Mouse (Mus musculus) limb, embryonic 14.5 days (tissue): ENCODE data around the gene Tmeff2. TPM values are rescaled to one million over a fixed set of nuclear protein-coding genes. Genes with fewer than 3 reads are reported as not detected.

Source experiments
- ATAC-seq: fragments of 200-750 bp; cut with Nextera tagmentation; 2 replicates; pipeline ENCODE4 v1.8.0; 2017; ENCODE audit warnings: low read depth, moderate number of reproducible peaks, moderate TSS enrichment; ENCODE audit not compliant: low FRiP score
- DNase-seq: peaks from one replicate; pipeline ENCODE4 v3.0.0-alpha.2; 2015; ENCODE audit warnings: low spot score
- H3K27ac ChIP-seq: fragments of 300-500 bp; sonication (generic); replicated peaks from 2 replicates; pipeline ENCODE4 v1.5.1; 2014; ENCODE audit warnings: low read depth, mild to moderate bottlenecking, low read length, moderate library complexity, mixed read lengths
- H3K27me3 ChIP-seq: fragments of 300-500 bp; sonication (generic); 2 replicates; pipeline ENCODE4 v1.6.1; 2014; ENCODE audit warnings: low read length, mixed read lengths; ENCODE audit not compliant: control insufficient read depth, insufficient read depth
- H3K36me3 ChIP-seq: fragments of 300-500 bp; sonication (generic); 2 replicates; pipeline ENCODE4 v1.6.1; 2014; ENCODE audit warnings: mild to moderate bottlenecking, low read length, moderate library complexity, mixed read lengths; ENCODE audit not compliant: control insufficient read depth, insufficient read depth
- H3K4me1 ChIP-seq: fragments of 300-500 bp; sonication (generic); 2 replicates; pipeline ENCODE4 v1.6.1; 2014; ENCODE audit warnings: antibody characterized with exemption, low read length, mixed read lengths; ENCODE audit not compliant: control insufficient read depth, insufficient read depth
- H3K4me2 ChIP-seq: fragments of 300-500 bp; sonication (generic); replicated peaks from 2 replicates; pipeline ENCODE4 v1.6.1; 2014; ENCODE audit warnings: low read depth, mild to moderate bottlenecking, low read length, moderate library complexity; ENCODE audit not compliant: severe bottlenecking
- H3K4me3 ChIP-seq: fragments of 300-500 bp; sonication (generic); replicated peaks from 2 replicates; pipeline ENCODE4 v1.5.1; 2014; ENCODE audit warnings: low read length
- H3K9ac ChIP-seq: fragments of 300-500 bp; sonication (generic); 2 replicates; pipeline ENCODE4 v1.6.1; 2014; ENCODE audit warnings: mild to moderate bottlenecking, low read depth, low read length, moderate library complexity; ENCODE audit not compliant: severe bottlenecking
- H3K9me3 ChIP-seq: fragments of 300-500 bp; sonication (generic); 2 replicates; pipeline ENCODE4 v1.6.1; 2016; ENCODE audit warnings: low read length; ENCODE audit not compliant: control insufficient read depth
- POLR2A ChIP-seq: fragments of 200-500 bp; IDR thresholded peaks from 2 replicates; pipeline ENCODE4 v1.8.0; 2012; ENCODE audit warnings: inconsistent platforms, mild to moderate bottlenecking, moderate library complexity, borderline replicate concordance; ENCODE audit not compliant: insufficient read depth, insufficient read length; ENCODE audit errors: extremely low read depth
- WGBS: fragments of 180-500 bp; shearing (Covaris S2); extraction: QIAGEN DNeasy Blood & Tissue Kit; methylation state at CpG from one replicate; pipeline ENCODE4 v1.1.7; 2014; 5-methylcytosine and 5-hydroxymethylcytosine counted together
- polyA plus RNA-seq, 2 experiments: library from polyadenylated mRNA; depleted of rRNA in 1 of 2; stranded (reverse) in 1 of 2; unstranded in 1 of 2; fragments of >200 nt; fragmentation: Nextera tagmentation in 1 of 2; extraction: Ambion mirVana in 1 of 2; gene quantifications; 2 replicates each; pipeline versions ENCODE4 v1.2.1 to v1.2.3; 2012 to 2014

The Tmeff2 gene
- polyA plus RNA-seq, 2 experiments: 18.0 to 23.3 TPM

DNA sequence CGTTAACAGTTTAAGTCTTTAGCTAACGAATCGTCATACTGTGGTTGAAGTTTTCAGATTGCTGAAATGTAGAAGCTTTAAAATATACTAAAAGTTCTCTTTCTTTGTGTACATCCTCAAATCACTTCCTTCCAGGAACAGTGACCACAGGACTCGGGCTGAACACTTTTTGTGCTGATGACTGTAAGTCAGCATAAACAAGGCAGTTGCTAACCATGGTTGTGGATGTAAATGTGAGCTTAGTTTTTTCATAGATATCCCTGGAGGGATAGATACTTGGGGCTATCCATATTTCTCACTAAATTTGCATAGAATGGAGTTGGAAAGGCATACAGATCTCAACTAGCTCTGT, 62.2 kb downstream of the Tmeff2 start:
- Histone ChIP-seq H3K36me3 (no peaks in the 10 kb centered on the region), H3K9ac (no peak overlapping the region), H3K4me2 (no peak overlapping the region), H3K9me3 (no peaks in the 10 kb centered on the region), H3K27ac (no peak overlapping the region), H3K4me1 (no peaks in the 10 kb centered on the region), H3K27me3 (no peaks in the 10 kb centered on the region), H3K4me3 (no peak overlapping the region)
- no peak for ATAC-seq
- 37% methylated on average over 4 of the region's 4 CpGs for WGBS
- no peak for DNase-seq
- TF ChIP-seq POLR2A: no peak

- no peaks in the 10 kb centered on the region for H3K27me3 ChIP-seq
- ATAC-seq: no peak
- no peak overlapping the region for H3K4me2 ChIP-seq
- TF ChIP-seq POLR2A: no peak
- H3K4me3 ChIP-seq: no peak overlapping the region
- 71% methylated on average over 2 of the region's 2 CpGs for WGBS
- no peaks in the 10 kb centered on the region for H3K36me3 ChIP-seq
- DNase-seq: no peak
- H3K9me3 ChIP-seq: no peaks in the 10 kb centered on the region
- no peak overlapping the region for H3K9ac ChIP-seq
- H3K27ac ChIP-seq: no peak overlapping the region
- no peaks in the 10 kb centered on the region for H3K4me1 ChIP-seq
Observed at GRCm38 (mm10) chr1:50969685-50970084, 69.2 kb downstream of the Tmeff2 start.

- TF ChIP-seq POLR2A: no peak
- no peak overlapping the region for H3K4me2 ChIP-seq
- H3K9me3 ChIP-seq: no peaks in the 10 kb centered on the region
- no peak overlapping the region for H3K27ac ChIP-seq
- no peaks in the 10 kb centered on the region for H3K27me3 ChIP-seq
- 46% methylated on average over 2 of the region's 2 CpGs for WGBS
- H3K36me3 ChIP-seq: no peaks in the 10 kb centered on the region
- DNase-seq: peak; percentile 41
- no peak overlapping the region for H3K4me3 ChIP-seq
- H3K9ac ChIP-seq: no peak overlapping the region
- no peak; the same call in 1 of the 2 replicates for ATAC-seq
- no peaks in the 10 kb centered on the region for H3K4me1 ChIP-seq
Observed at GRCm38 (mm10) chr1:50970853-50971252, 70.4 kb downstream of the Tmeff2 start.

DNA sequence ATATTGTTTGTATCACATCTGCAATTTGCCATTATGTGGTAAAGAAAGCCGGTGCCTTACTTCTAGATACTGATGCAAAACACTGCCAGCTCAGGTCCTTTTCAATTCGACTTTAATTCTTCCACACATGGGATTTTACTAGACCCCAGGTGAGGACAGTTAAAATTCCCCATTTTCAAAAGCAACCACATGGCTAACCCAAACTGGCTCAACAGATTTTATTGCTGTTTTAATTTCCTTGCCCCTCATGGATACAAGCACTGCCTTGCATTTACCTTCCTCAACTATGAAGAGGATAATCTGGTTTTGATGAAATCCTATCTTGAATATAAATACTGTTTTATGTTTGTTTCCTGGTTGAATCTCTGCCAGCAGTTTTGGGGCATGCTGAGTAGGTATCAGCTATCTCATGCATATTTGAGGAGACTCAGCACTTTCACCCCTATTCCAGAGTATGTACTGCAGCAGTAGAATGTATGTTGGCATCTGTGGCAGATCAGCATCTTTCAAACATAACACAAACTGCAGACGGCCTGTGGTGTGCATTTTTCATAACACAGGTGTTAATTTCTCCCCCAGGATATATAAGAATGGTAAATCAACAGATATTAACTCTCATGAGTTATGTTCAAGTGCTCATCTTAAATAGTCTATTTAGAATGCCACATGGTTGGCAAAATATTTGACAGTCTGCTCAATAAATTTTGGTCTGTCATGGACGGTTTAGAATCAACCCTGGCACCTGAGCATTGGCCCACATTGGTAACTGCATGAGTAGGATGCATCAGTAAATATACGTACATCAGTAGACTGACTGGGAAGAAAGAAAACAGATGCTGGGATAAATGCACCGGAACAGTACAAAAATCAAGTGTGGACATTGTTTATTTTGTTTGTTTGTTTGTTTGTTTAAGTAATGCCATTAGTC, 72.3 kb downstream of the Tmeff2 start:
- no peak overlapping the region for H3K4me3 ChIP-seq
- H3K36me3 ChIP-seq: no peaks in the 10 kb centered on the region
- H3K27me3 ChIP-seq: no peaks in the 10 kb centered on the region
- H3K4me1 ChIP-seq: no peaks in the 10 kb centered on the region
- DNase-seq: peak; percentile 45
- H3K27ac ChIP-seq: no peak overlapping the region
- H3K9ac ChIP-seq: no peak overlapping the region
- TF ChIP-seq POLR2A: no peak
- 34% methylated on average over 6 of the region's 6 CpGs for WGBS
- H3K4me2 ChIP-seq: no peak overlapping the region
- no peaks in the 10 kb centered on the region for H3K9me3 ChIP-seq
- ATAC-seq: peak; percentile 47

DNA sequence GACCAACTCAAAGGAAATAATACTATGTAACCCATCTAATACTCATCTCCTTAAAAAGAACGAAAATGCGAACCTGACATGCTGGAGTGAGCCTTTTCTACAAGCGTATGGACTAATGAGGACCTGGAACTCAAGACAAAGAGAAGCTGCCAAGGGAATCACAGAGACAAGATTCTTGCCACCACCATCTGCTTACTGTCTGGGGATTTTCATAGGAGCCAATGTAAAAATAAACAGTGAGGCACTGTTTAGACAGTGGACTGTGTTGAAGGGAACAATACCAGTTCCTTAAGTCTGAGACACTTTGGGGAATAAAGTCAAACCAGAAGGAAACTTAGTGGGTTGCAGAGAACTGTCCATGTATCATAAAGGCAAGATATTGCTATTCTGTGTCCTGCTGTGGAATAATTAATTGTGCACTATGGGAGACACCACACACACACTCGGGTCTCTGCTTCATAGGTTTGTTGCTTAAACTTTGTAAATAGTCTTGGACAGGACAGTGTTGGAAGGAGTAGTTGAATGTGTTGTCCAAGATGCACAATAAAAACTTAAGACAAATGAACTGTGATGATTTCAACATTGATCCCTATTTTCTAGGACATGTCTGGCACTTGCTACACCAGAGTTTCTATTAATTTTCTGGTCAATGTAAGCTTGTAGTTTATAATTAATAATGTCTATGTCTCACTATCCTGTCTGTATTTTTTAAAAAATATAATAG, 79.1 kb downstream of the Tmeff2 start:
- 80% methylated on average over 4 of the region's 4 CpGs for WGBS
- Histone ChIP-seq H3K36me3 (no peaks in the 10 kb centered on the region), H3K4me3 (no peak overlapping the region), H3K27me3 (no peaks in the 10 kb centered on the region), H3K9me3 (no peaks in the 10 kb centered on the region), H3K4me1 (no peaks in the 10 kb centered on the region), H3K27ac (no peak overlapping the region), H3K4me2 (no peak overlapping the region), H3K9ac (no peak overlapping the region)
- no peak for TF ChIP-seq POLR2A
- DNase-seq: no peak
- ATAC-seq: no peak
